Mouse (Mus musculus) embryonic facial prominence, embryonic 14.5 days (tissue): ENCODE results near the gene Olfr485. TPM values are rescaled to one million over a fixed set of nuclear protein-coding genes. Genes with fewer than 3 reads are reported as not detected.
"Not testable (repeated sequence)": the region's sequence is repeated elsewhere in the genome, so short reads cannot be mapped to it uniquely, and the experiment has no call there.

ENCODE experiments used
- ATAC-seq: fragments of 200-750 bp; cut with Nextera tagmentation; 2 replicates; pipeline ENCODE4 v1.8.0; 2017; ENCODE audit warnings: low read depth, moderate number of reproducible peaks, moderate TSS enrichment
- DNase-seq: peaks from one replicate; pipeline ENCODE4 v3.0.0-alpha.2; 2015; ENCODE audit warnings: low spot score
- H3K27ac ChIP-seq: fragments of 300-500 bp; sonication (generic); replicated peaks from 2 replicates; pipeline ENCODE4 v1.5.1; 2014; ENCODE audit warnings: low read depth, mild to moderate bottlenecking, low read length, moderate library complexity
- H3K27me3 ChIP-seq: fragments of 300-500 bp; sonication (generic); replicated peaks from 2 replicates; pipeline ENCODE4 v1.6.1; 2014; ENCODE audit warnings: low read length; ENCODE audit not compliant: control insufficient read depth, insufficient read depth
- H3K36me3 ChIP-seq: fragments of 300-500 bp; sonication (generic); 2 replicates; pipeline ENCODE4 v1.6.1; 2014; ENCODE audit warnings: low read length, mixed read lengths; ENCODE audit not compliant: control insufficient read depth, insufficient read depth
- H3K4me1 ChIP-seq: fragments of 300-500 bp; sonication (generic); 2 replicates; pipeline ENCODE4 v1.6.1; 2014; ENCODE audit warnings: antibody characterized with exemption, low read length; ENCODE audit not compliant: control insufficient read depth, insufficient read depth
- H3K4me2 ChIP-seq: fragments of 300-500 bp; sonication (generic); 2 replicates; pipeline ENCODE4 v1.6.1; 2014; ENCODE audit warnings: low read depth, mild to moderate bottlenecking, low read length, moderate library complexity, mixed read lengths
- H3K4me3 ChIP-seq: fragments of 300-500 bp; sonication (generic); 2 replicates; pipeline ENCODE4 v1.5.1; 2014; ENCODE audit warnings: low read depth, mild to moderate bottlenecking, low read length
- H3K9ac ChIP-seq: fragments of 300-500 bp; sonication (generic); 2 replicates; pipeline ENCODE4 v1.6.1; 2014; ENCODE audit warnings: low read depth, mild to moderate bottlenecking, low read length, moderate library complexity, mixed read lengths
- H3K9me3 ChIP-seq: fragments of 300-500 bp; sonication (generic); 2 replicates; pipeline ENCODE4 v1.6.1; 2016; ENCODE audit warnings: low read length; ENCODE audit not compliant: control insufficient read depth
- WGBS: fragments of 180-500 bp; shearing (Covaris S2); extraction: QIAGEN DNeasy Blood & Tissue Kit; methylation state at CpG from one replicate; pipeline ENCODE4 v1.1.7; 2014; 5-methylcytosine and 5-hydroxymethylcytosine counted together
- polyA plus RNA-seq: library from polyadenylated mRNA; unstranded; fragments of >200 nt; fragmentation: Nextera tagmentation; extraction: Ambion mirVana; gene quantifications from 2 replicates; pipeline ENCODE4 v1.2.1, GENCODE M21; 2014

Olfr485 gene
- polyA plus RNA-seq: 0.31 TPM in 1 of 2 replicates, not detected in the other

DNA sequence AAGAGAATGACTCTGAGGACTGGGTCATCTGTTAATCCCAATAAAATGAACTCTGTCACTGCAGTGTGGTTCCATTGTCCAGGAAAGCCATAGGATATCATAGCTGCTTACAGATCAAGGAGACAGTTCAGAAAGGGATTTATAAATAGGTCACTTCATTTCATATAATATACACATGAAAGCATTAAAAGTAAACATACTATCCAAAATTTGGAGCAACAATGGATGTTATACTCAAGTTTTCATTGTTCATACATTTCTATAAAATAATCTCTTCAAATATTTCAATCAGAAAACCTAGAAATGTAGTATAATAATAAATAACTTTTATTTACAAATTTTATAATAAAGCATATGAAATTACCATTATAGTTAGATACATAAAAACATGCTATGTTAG is at the start of gene Olfr485:
TSS of gene Olfr485 (minus strand) at position 101 of the 400 bp plus-strand sequence.
- no peak within 1 kb of the TSS for H3K27ac ChIP-seq
- H3K36me3 ChIP-seq: no peaks in the 10 kb centered on the region
- no peaks in the 10 kb centered on the region for H3K27me3 ChIP-seq
- no peaks in the 10 kb centered on the region for H3K9me3 ChIP-seq
- no peaks in the 10 kb centered on the region for H3K4me1 ChIP-seq
- ATAC-seq (no peak), DNase-seq (no peak)
- no peak within 1 kb of the TSS for H3K9ac ChIP-seq
- no peak within 1 kb of the TSS for H3K4me2 ChIP-seq
- H3K4me3 ChIP-seq: no peak within 1 kb of the TSS

DNA sequence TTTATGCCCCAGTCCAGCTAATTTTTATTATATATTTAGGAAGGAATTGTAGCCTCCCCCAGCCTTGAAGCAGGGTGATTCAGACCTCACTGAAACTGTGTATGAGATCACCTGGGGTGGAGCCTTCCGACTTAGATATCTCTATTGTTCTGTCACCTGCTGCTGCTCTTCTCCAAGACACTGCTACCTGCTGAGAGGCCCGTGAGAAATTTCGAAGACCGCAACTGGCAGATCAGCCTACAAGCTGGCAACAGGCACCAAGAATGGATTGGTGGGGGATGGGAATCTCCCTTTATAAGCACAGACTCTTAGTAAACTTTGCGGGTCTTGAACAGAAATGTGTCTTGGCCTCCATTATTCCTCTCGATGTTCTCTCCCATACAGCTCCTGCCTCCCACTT is 37.3 kb upstream of the Olfr485 start:
- no peaks in the 10 kb centered on the region for H3K9me3 ChIP-seq
- H3K4me3 ChIP-seq: no peak overlapping the region
- ATAC-seq (no peak), DNase-seq (no peak)
- H3K4me1 ChIP-seq: no peaks in the 10 kb centered on the region
- 57% methylated on average over 6 of the region's 6 CpGs for WGBS
- H3K9ac ChIP-seq: no peak overlapping the region
- H3K27me3 ChIP-seq: no peaks in the 10 kb centered on the region
- no peaks in the 10 kb centered on the region for H3K36me3 ChIP-seq
- no peak overlapping the region for H3K27ac ChIP-seq
- H3K4me2 ChIP-seq: no peak overlapping the region

DNA sequence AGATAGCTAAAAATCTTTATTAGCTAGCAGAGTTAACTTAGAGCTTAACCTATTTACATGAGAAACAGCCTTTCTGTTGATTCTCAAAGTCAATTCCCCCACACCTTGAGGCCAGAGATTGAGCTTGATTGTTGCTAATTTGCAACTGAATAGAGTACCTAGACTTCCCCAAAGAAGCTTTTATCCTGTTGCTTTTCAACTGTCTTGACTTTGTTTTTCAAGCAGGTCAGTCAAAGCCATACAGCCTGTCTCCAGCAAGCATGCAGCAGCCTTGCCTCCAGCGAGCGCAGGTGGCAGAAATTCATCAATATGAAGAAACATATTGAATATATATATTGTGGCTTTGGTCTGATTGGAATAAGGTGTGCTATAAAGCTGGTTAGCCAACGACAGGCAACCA is 36.7 kb upstream of the Olfr485 start:
- not testable (repeated sequence) for ATAC-seq, H3K9ac ChIP-seq, DNase-seq, H3K4me2 ChIP-seq, H3K27ac ChIP-seq, H3K27me3 ChIP-seq, H3K4me1 ChIP-seq, H3K4me3 ChIP-seq, H3K9me3 ChIP-seq, H3K36me3 ChIP-seq
- WGBS: 58% methylated on average over 3 of the region's 3 CpGs

- DNase-seq, ATAC-seq, H3K27ac ChIP-seq, H3K4me2 ChIP-seq, H3K9me3 ChIP-seq, H3K36me3 ChIP-seq, H3K9ac ChIP-seq, H3K4me1 ChIP-seq, H3K27me3 ChIP-seq, H3K4me3 ChIP-seq: not testable (repeated sequence)
- 42% methylated on average over 1 of the region's 1 CpGs for WGBS
These were observed 33.0 kb upstream of the Olfr485 start for GRCm38 (mm10) chr7:108192714-108193113.

DNA sequence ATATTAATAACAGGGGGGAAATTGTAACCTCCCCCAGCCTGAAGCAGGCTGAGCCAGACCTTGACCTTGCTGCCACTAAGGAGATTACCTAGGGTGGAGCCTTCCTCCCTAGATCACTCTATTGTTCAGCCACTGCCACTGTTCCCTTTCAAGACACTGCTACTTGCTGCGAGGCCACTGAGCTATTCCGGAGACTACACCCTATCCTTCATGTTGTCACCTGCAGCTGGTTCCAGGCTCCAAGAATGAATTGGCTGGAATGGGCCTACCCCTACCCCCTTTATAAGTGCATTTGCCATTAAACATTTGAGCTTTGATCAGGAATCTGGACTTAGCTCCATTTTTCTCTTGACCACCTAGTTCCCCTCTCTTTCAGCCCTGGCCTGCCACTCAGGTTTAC is 31.5 kb upstream of the Olfr485 start:
- not testable (repeated sequence) for H3K36me3 ChIP-seq, H3K9ac ChIP-seq, DNase-seq, ATAC-seq, H3K27me3 ChIP-seq, H3K27ac ChIP-seq, H3K9me3 ChIP-seq, H3K4me3 ChIP-seq, H3K4me1 ChIP-seq, H3K4me2 ChIP-seq
- 62% methylated on average over 2 of the region's 2 CpGs for WGBS

GRCm38 (mm10) chr7:108185237-108185636 is 25.6 kb upstream of the Olfr485 start:
- 78% methylated on average over 2 of the region's 2 CpGs for WGBS
- H3K27ac ChIP-seq, H3K36me3 ChIP-seq, H3K4me1 ChIP-seq, H3K4me2 ChIP-seq, H3K27me3 ChIP-seq, ATAC-seq, H3K9me3 ChIP-seq, H3K9ac ChIP-seq, DNase-seq, H3K4me3 ChIP-seq: not testable (repeated sequence)

GRCm38 (mm10) chr7:108184401-108184800 is 24.7 kb upstream of the Olfr485 start:
- not testable (repeated sequence) for ATAC-seq, H3K9me3 ChIP-seq
- 78% methylated on average over 3 of the region's 3 CpGs for WGBS

DNA sequence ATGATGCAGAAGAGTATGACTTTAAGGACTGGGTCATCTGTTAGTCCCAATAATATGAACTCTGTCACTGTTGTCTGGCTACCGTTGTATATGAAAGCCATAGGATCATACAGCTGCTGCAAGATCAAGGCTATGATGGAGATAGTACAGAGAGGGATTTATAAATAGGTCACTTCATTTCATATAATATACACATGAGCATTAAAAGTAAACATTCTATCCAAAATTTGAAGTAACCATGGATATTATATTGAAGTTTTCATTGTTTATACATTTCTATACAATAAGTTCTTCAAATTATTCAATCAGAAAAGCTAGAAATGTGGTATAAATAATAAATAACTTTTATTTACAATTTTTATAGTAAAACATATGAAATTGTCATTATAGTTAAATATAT is 13.0 kb upstream of the Olfr485 start, which contains the start of gene Olfr486:
TSS of gene Olfr486 (minus strand) at position 101 of the 400 bp plus-strand sequence.
- H3K36me3 ChIP-seq, H3K4me1 ChIP-seq, DNase-seq, H3K4me2 ChIP-seq, H3K4me3 ChIP-seq, ATAC-seq, H3K9ac ChIP-seq, H3K27me3 ChIP-seq, H3K9me3 ChIP-seq, H3K27ac ChIP-seq: not testable (repeated sequence)
- 88% methylated on average over 1 of the region's 1 CpGs for WGBS

More at GRCm38 (mm10) chr7:108184401-108184800, 24.7 kb upstream of the Olfr485 start:
- H3K36me3 ChIP-seq, H3K4me3 ChIP-seq, DNase-seq, H3K9ac ChIP-seq, H3K27me3 ChIP-seq, H3K27ac ChIP-seq, H3K4me1 ChIP-seq, H3K4me2 ChIP-seq: not testable (repeated sequence)

DNA sequence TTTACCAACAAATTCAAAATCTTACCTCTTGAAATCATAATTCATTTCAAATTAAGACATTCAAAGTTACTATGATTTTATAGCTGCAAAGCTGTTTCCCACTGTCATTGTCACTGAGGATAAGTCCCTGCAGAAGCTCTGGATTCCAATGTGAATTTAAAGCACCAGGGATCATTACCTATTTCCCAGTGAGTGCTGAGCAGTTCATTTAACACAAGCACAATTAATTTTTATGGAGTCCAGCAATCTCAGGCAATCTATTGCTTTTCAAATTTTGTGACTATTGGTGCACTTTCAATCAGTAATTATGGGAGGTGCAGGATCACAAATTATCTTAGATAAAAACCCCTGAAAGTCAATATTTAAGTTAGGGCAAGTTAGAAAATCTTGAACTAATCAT is 32.3 kb downstream of the Olfr485 start, which contains the start of gene Olfr484:
TSS of gene Olfr484 (minus strand) at position 101 of the 400 bp plus-strand sequence.
- ATAC-seq (no peak), DNase-seq (no peak)
- Histone ChIP-seq H3K4me2 (no peak within 1 kb of the TSS), H3K9me3 (no peaks in the 10 kb centered on the region), H3K4me3 (no peak within 1 kb of the TSS), H3K27ac (no peak within 1 kb of the TSS), H3K4me1 (no peaks in the 10 kb centered on the region), H3K27me3 (no peaks in the 10 kb centered on the region), H3K9ac (no peak within 1 kb of the TSS), H3K36me3 (no peaks in the 10 kb centered on the region)
